Mouse (Mus musculus): Measurements from ENCODE around the gene Rbm6. TPM values are rescaled to one million over a fixed set of nuclear protein-coding genes. Genes with fewer than 3 reads are reported as not detected.
A peak's percentile ranks its signal among the peaks of the same experiment; 100 is the strongest.

Gene Rbm6
- polyA plus RNA-seq, 1 experiment from 2014 or later = 91.1 TPM

DNA sequence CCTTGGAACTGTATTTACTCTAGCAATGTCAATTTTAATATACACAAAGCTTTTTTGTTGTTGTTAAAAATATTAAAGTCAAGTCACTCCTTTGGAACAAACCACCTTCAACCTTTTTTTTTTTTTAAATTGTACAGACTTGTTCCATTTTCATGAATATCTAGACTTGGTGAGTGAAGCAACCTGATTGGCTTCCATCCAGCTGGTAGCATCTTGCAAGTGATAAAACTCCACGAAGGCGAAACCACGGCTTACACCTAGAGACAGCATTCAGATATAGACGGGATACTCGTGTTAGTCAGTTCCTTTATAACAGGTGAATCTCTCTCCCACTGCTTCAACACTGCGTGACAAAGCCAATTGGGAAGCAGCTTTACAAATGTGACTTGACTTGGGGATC, 113.4 kb downstream of the Rbm6 start:
- H3K4me2 ChIP-seq (ENCODE audit: low read depth, severe bottlenecking) = no peak overlapping the region
- H3K27me3 ChIP-seq (ENCODE audit: control insufficient read depth, insufficient read depth, low read length) = no peaks in the 10 kb centered on the region
- H3K4me1 ChIP-seq (ENCODE audit: control insufficient read depth, insufficient read depth, low read length) = no peaks in the 10 kb centered on the region
- H3K36me3 ChIP-seq (ENCODE audit: control insufficient read depth, insufficient read depth, low read length) = peaks cover 46% of the 10 kb centered on the region
- no peak overlapping the region for H3K9ac ChIP-seq (ENCODE audit: low read length)
- DNase-seq (ENCODE audit: low spot score) (no peak), ATAC-seq (ENCODE audit: insufficient number of reproducible peaks, low FRiP score, low TSS enrichment, low read depth) (no peak)
- 94% methylated on average over 6 of the region's 6 CpGs for WGBS
- H3K27ac ChIP-seq (replicated peaks; ENCODE audit: low read depth, low read length) = no peak overlapping the region
- no peaks in the 10 kb centered on the region for H3K9me3 ChIP-seq (ENCODE audit: control insufficient read depth, low read length)
- H3K4me3 ChIP-seq (ENCODE audit: low read depth, low read length) = no peak overlapping the region

DNA sequence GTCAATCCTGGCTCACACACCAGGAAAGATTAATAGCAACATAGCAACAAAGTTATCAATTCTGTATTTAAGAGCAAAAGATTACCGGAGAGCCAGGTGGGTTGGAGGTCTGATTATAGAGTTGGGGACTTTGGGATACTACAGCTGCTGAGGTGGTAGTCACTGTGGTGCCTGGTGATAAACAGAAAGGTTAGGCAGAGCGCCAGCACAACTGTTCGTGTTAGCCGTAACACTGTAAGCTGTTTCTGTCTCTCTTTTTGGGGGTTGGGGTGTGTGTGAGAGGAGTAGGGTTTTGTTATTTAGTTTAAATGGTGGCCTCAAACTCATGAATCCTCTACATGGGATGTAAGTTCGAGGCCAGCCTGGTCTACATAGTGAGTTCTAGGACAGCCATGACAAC, 122.7 kb downstream of the Rbm6 start:
- DNase-seq (ENCODE audit: low spot score) (no peak), ATAC-seq (ENCODE audit: insufficient number of reproducible peaks, low FRiP score, low TSS enrichment, low read depth) (no peak)
- H3K4me3 ChIP-seq (ENCODE audit: low read depth, low read length) = no peak overlapping the region
- H3K9me3 ChIP-seq (ENCODE audit: control insufficient read depth, low read length) = no peaks in the 10 kb centered on the region
- H3K4me2 ChIP-seq (ENCODE audit: low read depth, severe bottlenecking) = no peak overlapping the region
- peaks cover 58% of the 10 kb centered on the region for H3K36me3 ChIP-seq (ENCODE audit: control insufficient read depth, insufficient read depth, low read length)
- no peaks in the 10 kb centered on the region for H3K4me1 ChIP-seq (ENCODE audit: control insufficient read depth, insufficient read depth, low read length)
- H3K27ac ChIP-seq (replicated peaks; ENCODE audit: low read depth, low read length) = no peak overlapping the region
- no peak overlapping the region for H3K9ac ChIP-seq (ENCODE audit: low read length)
- WGBS = 94% methylated on average over 5 of the region's 5 CpGs
- no peaks in the 10 kb centered on the region for H3K27me3 ChIP-seq (ENCODE audit: control insufficient read depth, insufficient read depth, low read length)

DNA sequence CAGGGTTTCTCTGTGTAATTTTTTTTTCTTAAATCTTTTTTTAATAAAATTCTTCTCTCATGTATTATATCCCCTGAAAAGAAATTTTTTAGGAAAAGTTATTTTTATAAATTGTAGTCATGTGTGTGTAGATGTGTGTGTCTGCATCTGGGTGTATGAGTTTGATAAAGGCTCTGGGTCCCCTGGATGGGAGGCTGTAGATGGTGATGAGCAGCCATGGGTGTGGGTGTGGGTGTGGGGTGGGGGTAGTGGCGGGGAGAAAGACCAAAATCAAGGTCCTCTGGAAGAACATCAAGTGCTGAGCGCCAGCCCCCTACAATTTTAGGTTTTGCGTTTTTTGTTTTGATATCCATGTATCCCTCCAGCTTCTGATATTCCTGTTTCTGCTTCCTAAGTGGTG, 125.0 kb downstream of the Rbm6 start:
- 94% methylated on average over 3 of the region's 3 CpGs for WGBS
- H3K4me2 ChIP-seq (ENCODE audit: low read depth, severe bottlenecking) = no peak overlapping the region
- ATAC-seq (ENCODE audit: insufficient number of reproducible peaks, low FRiP score, low TSS enrichment, low read depth) = no peak

DNA sequence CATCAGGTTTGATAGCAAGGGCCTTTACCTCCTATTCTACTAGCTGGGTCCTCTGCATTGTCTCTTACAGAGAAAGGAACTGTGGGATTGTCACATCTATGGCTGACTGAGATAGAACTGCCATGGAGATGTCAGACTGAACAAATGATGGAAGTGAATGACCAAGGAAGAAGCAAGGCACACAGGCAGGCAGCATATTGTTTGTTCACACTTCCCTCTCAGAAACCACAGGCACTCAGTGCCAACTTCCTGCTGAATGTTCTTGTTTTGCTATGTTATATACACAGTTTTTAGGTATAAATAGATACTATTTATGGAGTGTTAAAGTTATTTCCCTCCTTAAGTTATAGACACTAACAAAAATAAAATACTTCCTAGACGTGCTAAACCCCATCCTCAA, 125.7 kb downstream of the Rbm6 start:
- no peak for ATAC-seq (ENCODE audit: insufficient number of reproducible peaks, low FRiP score, low TSS enrichment, low read depth)
- WGBS = 92% methylated on average over 1 of the region's 1 CpGs
- H3K9me3 ChIP-seq (ENCODE audit: control insufficient read depth, low read length) = no peaks in the 10 kb centered on the region

More for the DNA sequence above, 125.0 kb downstream of the Rbm6 start:
- Histone ChIP-seq H3K27me3 (ENCODE audit: control insufficient read depth, insufficient read depth, low read length) (no peaks in the 10 kb centered on the region), H3K4me3 (ENCODE audit: low read depth, low read length) (no peak overlapping the region), H3K4me1 (ENCODE audit: control insufficient read depth, insufficient read depth, low read length) (no peaks in the 10 kb centered on the region), H3K9me3 (ENCODE audit: control insufficient read depth, low read length) (no peaks in the 10 kb centered on the region), H3K27ac (replicated peaks; ENCODE audit: low read depth, low read length) (no peak overlapping the region), H3K9ac (ENCODE audit: low read length) (no peak overlapping the region), H3K36me3 (ENCODE audit: control insufficient read depth, insufficient read depth, low read length) (peaks cover 75% of the 10 kb centered on the region)
- no peak for DNase-seq (ENCODE audit: low spot score)

DNA sequence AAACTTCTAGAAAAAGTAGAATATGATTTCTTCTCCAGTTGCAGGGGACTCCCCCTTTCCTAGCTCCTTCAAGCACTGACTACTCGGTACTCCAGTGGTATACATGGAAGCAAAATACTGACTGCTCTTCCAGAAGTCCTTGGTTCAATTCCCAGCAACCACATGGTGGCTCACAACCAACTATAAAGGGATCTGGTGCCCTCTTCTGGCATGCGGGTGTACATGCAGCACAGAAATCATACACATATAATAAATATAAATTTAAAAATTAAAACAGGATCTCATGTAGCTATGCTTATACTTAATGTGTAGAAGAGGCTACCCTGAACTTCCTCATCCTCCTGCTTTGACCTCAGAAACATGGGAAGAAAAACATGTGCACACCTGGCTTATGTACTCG, 126.4 kb downstream of the Rbm6 start:
- no peak overlapping the region for H3K9ac ChIP-seq (ENCODE audit: low read length)
- H3K27me3 ChIP-seq (ENCODE audit: control insufficient read depth, insufficient read depth, low read length) = no peaks in the 10 kb centered on the region
- H3K4me3 ChIP-seq (ENCODE audit: low read depth, low read length) = no peak overlapping the region
- 94% methylated on average over 3 of the region's 3 CpGs for WGBS
- no peaks in the 10 kb centered on the region for H3K9me3 ChIP-seq (ENCODE audit: control insufficient read depth, low read length)
- H3K27ac ChIP-seq (replicated peaks; ENCODE audit: low read depth, low read length) = no peak overlapping the region
- no peak overlapping the region for H3K4me2 ChIP-seq (ENCODE audit: low read depth, severe bottlenecking)
- no peak for ATAC-seq (ENCODE audit: insufficient number of reproducible peaks, low FRiP score, low TSS enrichment, low read depth)
- no peak for DNase-seq (ENCODE audit: low spot score)
- H3K36me3 ChIP-seq (ENCODE audit: control insufficient read depth, insufficient read depth, low read length) = peaks cover 75% of the 10 kb centered on the region
- H3K4me1 ChIP-seq (ENCODE audit: control insufficient read depth, insufficient read depth, low read length) = no peaks in the 10 kb centered on the region

More for the DNA sequence above, 125.7 kb downstream of the Rbm6 start:
- Histone ChIP-seq H3K27me3 (ENCODE audit: control insufficient read depth, insufficient read depth, low read length) (no peaks in the 10 kb centered on the region), H3K4me1 (ENCODE audit: control insufficient read depth, insufficient read depth, low read length) (no peaks in the 10 kb centered on the region), H3K27ac (replicated peaks; ENCODE audit: low read depth, low read length) (no peak overlapping the region), H3K4me3 (ENCODE audit: low read depth, low read length) (no peak overlapping the region), H3K9ac (ENCODE audit: low read length) (no peak overlapping the region), H3K4me2 (ENCODE audit: low read depth, severe bottlenecking) (no peak overlapping the region), H3K36me3 (ENCODE audit: control insufficient read depth, insufficient read depth, low read length) (peaks cover 75% of the 10 kb centered on the region)
- DNase-seq (ENCODE audit: low spot score) = no peak

DNA sequence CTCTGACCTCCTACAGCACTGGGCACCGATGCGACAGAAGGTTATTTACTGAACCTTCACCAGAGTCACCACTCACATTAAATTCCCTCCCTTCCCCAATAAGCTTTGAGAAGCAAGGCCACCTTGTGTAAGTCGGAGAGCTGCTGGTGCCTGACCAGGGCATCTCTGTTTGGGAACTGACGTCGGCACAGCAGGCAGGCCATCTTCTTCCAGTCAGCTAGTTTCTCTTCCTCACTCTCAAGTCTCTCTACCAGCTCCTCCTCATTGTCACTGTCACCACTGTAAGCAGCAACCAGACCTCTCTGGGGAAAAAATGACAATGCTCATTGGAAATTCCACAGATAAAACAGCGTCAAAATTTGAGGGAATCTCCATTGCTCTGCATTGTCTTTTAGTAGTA, 129.0 kb downstream of the Rbm6 start:
- no peak for ATAC-seq (ENCODE audit: insufficient number of reproducible peaks, low FRiP score, low TSS enrichment, low read depth)
- DNase-seq (ENCODE audit: low spot score) = no peak
- Histone ChIP-seq H3K27me3 (ENCODE audit: control insufficient read depth, insufficient read depth, low read length) (no peaks in the 10 kb centered on the region), H3K4me1 (ENCODE audit: control insufficient read depth, insufficient read depth, low read length) (no peaks in the 10 kb centered on the region), H3K9me3 (ENCODE audit: control insufficient read depth, low read length) (no peaks in the 10 kb centered on the region), H3K4me2 (ENCODE audit: low read depth, severe bottlenecking) (no peak overlapping the region), H3K27ac (replicated peaks; ENCODE audit: low read depth, low read length) (no peak overlapping the region), H3K9ac (ENCODE audit: low read length) (no peak overlapping the region), H3K36me3 (ENCODE audit: control insufficient read depth, insufficient read depth, low read length) (peaks cover 71% of the 10 kb centered on the region), H3K4me3 (ENCODE audit: low read depth, low read length) (no peak overlapping the region)
- WGBS = 94% methylated on average over 6 of the region's 6 CpGs

DNA sequence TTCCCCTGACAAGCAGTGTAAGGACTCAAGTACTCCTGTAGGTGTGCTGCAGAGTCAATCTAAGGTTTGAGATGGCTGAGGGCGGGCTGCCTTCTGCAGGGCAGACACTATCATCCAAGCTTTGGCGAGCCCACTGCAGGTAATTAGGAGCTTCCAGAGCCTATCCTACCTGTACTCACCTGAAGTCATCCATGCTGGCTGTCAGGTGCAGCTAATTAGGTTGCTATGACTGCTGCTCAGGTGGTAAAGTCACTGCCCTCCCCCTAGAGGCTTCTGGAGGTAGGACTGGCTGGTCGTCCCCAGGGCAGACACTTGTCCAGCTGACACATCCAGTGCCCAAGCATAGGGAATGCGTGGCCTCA, 134.2 kb downstream of the Rbm6 start:
- Histone ChIP-seq H3K4me2 (ENCODE audit: low read depth, severe bottlenecking) (no peak overlapping the region), H3K4me3 (ENCODE audit: low read depth, low read length) (no peak overlapping the region), H3K9ac (ENCODE audit: low read length) (no peak overlapping the region), H3K27me3 (ENCODE audit: control insufficient read depth, insufficient read depth, low read length) (no peaks in the 10 kb centered on the region), H3K9me3 (ENCODE audit: control insufficient read depth, low read length) (no peaks in the 10 kb centered on the region), H3K27ac (replicated peaks; ENCODE audit: low read depth, low read length) (no peak overlapping the region), H3K36me3 (ENCODE audit: control insufficient read depth, insufficient read depth, low read length) (peaks cover 34% of the 10 kb centered on the region), H3K4me1 (ENCODE audit: control insufficient read depth, insufficient read depth, low read length) (peaks cover 25% of the 10 kb centered on the region)
- WGBS = 58% methylated on average over 4 of the region's 4 CpGs
- no peak for ATAC-seq (ENCODE audit: insufficient number of reproducible peaks, low FRiP score, low TSS enrichment, low read depth)
- peak; percentile 68 for DNase-seq (ENCODE audit: low spot score)

DNA sequence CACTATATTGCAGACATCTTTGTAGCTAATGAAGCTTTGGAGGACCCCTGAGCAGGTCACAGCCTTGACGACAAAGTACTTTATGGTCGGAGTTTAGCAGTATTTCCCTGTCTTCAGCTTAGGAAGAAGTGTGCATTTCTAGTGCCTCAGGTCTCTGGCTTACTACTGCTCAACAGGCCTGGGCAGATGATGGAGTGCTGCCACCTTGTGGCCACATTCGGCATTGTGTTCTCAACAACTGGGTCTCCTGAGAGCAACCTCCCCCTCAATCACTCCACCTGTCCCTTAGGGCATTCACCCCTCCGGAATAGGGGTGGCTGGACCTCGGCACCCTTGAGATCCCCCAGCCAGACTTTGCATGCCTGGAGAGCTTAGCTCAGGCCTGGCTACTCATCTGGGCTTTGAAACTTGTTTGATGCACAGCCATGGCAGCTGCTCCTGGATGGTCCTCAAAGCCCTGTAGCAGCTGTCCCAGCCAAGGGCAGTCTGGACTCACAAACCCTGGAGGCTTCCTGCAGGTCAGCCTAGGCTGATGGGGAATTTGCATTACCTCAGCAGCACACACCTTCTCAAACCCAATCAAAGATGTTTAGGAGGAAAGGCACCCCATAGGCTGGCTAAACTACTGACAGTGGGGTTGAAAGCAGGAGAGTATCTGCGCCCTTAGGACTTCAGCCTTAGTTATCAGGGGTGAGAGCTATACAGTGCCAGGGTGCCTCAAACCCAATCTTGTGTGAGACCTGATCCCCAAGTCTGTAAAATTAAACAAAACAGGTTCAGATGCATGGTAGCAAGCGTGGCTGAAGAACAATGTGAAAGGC, 134.8 kb downstream of the Rbm6 start:
- peak; percentile 97 for DNase-seq (ENCODE audit: low spot score)
- Histone ChIP-seq H3K36me3 (ENCODE audit: control insufficient read depth, insufficient read depth, low read length) (peaks cover 28% of the 10 kb centered on the region), H3K27ac (replicated peaks; ENCODE audit: low read depth, low read length) (0 out of 2 replicates have a peak overlapping the region, but pooled peaks have one; percentile 14)

DNA sequence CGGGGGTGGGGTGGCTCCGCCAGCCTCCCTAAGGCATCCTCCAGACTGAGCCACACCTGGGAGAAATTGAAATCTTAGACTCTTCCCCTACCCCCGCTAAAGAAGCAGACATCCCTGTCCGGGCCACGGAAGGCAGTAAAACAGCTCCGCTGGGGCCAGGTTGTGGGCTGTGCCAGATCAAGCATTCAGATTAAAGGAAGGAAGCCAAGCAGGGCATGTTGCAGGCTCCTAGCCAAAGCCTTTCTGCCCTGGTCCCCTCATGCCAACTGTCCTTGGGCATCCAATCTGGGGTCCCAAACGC, 136.9 kb downstream of the Rbm6 start:
- H3K4me2 ChIP-seq (ENCODE audit: low read depth, severe bottlenecking) = peak overlapping the region; percentile 49
- peak overlapping the region; percentile 76 for H3K27ac ChIP-seq (replicated peaks; ENCODE audit: low read depth, low read length)
- H3K4me3 ChIP-seq (ENCODE audit: low read depth, low read length) = peak overlapping the region; percentile 17; the same call in 1 of the 2 replicates
- H3K27me3 ChIP-seq (ENCODE audit: control insufficient read depth, insufficient read depth, low read length) = no peaks in the 10 kb centered on the region
- H3K9ac ChIP-seq (ENCODE audit: low read length) = peak overlapping the region; percentile 47
- WGBS = 0% methylated on average over 7 of the region's 7 CpGs
- ATAC-seq (ENCODE audit: insufficient number of reproducible peaks, low FRiP score, low TSS enrichment, low read depth) (peak; percentile 41; the same call in 1 of the 2 replicates), DNase-seq (ENCODE audit: low spot score) (peak; percentile 72)
- H3K9me3 ChIP-seq (ENCODE audit: control insufficient read depth, low read length) = no peaks in the 10 kb centered on the region
- peaks cover 11% of the 10 kb centered on the region; the same call in 1 of the 2 replicates for H3K36me3 ChIP-seq (ENCODE audit: control insufficient read depth, insufficient read depth, low read length)
- H3K4me1 ChIP-seq (ENCODE audit: control insufficient read depth, insufficient read depth, low read length) = peaks cover 30% of the 10 kb centered on the region

More for the DNA sequence above, 134.8 kb downstream of the Rbm6 start:
- H3K4me2 ChIP-seq (ENCODE audit: low read depth, severe bottlenecking) = no peak overlapping the region
- no peak overlapping the region for H3K4me3 ChIP-seq (ENCODE audit: low read depth, low read length)
- no peaks in the 10 kb centered on the region for H3K9me3 ChIP-seq (ENCODE audit: control insufficient read depth, low read length)
- peak; percentile 31 for ATAC-seq (ENCODE audit: insufficient number of reproducible peaks, low FRiP score, low TSS enrichment, low read depth)
- WGBS = 22% methylated on average over 7 of the region's 7 CpGs
- peaks cover 25% of the 10 kb centered on the region for H3K4me1 ChIP-seq (ENCODE audit: control insufficient read depth, insufficient read depth, low read length)
- no peak overlapping the region for H3K9ac ChIP-seq (ENCODE audit: low read length)
- H3K27me3 ChIP-seq (ENCODE audit: control insufficient read depth, insufficient read depth, low read length) = no peaks in the 10 kb centered on the region

All from limb, embryonic 11.5 days (tissue).